Mouse (Mus musculus): ENCODE data around the gene Ralgds. TPM values are rescaled to one million over a fixed set of nuclear protein-coding genes. Genes with fewer than 3 reads are reported as not detected.

Gene Ralgds
- polyA plus RNA-seq, 1 experiment = 24.2 TPM

DNA sequence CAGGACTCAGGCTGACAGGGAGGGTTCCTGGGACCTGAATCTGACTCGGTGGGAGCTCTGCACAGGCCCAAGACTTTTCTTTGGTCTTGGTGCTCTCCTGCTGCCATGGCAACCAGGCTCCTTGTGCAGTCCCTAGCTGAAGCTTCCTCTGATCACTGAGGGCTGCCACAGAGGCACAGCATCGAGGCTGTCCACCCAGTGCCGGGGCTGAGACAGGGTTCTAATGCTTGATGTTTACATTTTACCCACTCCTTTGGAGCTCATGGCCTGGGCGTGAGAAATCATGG, 24.7 kb downstream of the Ralgds start:
- TF ChIP-seq MYOD1 (IDR thresholded peaks at IDR 0.05; ENCODE audit: control insufficient read depth in 1 of 3, insufficient read length in 2 of 3, low read depth in 2 of 3) = no peak
- no peak for TF ChIP-seq POLR2A (IDR thresholded peaks at IDR 0.05; ENCODE audit: insufficient read length, low read depth)
- TF ChIP-seq MAX (IDR thresholded peaks at IDR 0.05; ENCODE audit: low read depth) = no peak
- TF ChIP-seq SRF (IDR thresholded peaks at IDR 0.05; ENCODE audit: control insufficient read depth, insufficient read length, low read depth) = no peak
- TF ChIP-seq POLR2AphosphoS2 (IDR thresholded peaks at IDR 0.05; ENCODE audit: insufficient read length, low read depth) = no peak
- TF ChIP-seq TCF3 (IDR thresholded peaks at IDR 0.05; ENCODE audit: insufficient read length, low read depth) = no peak
- TF ChIP-seq MYOG (IDR thresholded peaks at IDR 0.05; ENCODE audit: control insufficient read depth in 1 of 3, insufficient read depth in 1 of 3, insufficient read length in 2 of 3, low read depth in 2 of 3) = no peak
- TF ChIP-seq CEBPB (IDR thresholded peaks at IDR 0.05; ENCODE audit: insufficient read depth, poor library complexity, severe bottlenecking) = no peak
- Histone ChIP-seq H3K27me3 (ENCODE audit: control insufficient read depth, insufficient read depth, insufficient read length) (no peaks in the 10 kb centered on the region), H3K4me2 (ENCODE audit: low read depth) (no peak overlapping the region), H3K79me2 (ENCODE audit: control insufficient read depth, insufficient read depth) (no peaks in the 10 kb centered on the region), H3K36me3 (ENCODE audit: control insufficient read depth, insufficient read depth) (no peaks in the 10 kb centered on the region), H3ac (ENCODE audit: control insufficient read depth, insufficient read length) (no peak overlapping the region), H3K4me3 (no peak overlapping the region)

DNA sequence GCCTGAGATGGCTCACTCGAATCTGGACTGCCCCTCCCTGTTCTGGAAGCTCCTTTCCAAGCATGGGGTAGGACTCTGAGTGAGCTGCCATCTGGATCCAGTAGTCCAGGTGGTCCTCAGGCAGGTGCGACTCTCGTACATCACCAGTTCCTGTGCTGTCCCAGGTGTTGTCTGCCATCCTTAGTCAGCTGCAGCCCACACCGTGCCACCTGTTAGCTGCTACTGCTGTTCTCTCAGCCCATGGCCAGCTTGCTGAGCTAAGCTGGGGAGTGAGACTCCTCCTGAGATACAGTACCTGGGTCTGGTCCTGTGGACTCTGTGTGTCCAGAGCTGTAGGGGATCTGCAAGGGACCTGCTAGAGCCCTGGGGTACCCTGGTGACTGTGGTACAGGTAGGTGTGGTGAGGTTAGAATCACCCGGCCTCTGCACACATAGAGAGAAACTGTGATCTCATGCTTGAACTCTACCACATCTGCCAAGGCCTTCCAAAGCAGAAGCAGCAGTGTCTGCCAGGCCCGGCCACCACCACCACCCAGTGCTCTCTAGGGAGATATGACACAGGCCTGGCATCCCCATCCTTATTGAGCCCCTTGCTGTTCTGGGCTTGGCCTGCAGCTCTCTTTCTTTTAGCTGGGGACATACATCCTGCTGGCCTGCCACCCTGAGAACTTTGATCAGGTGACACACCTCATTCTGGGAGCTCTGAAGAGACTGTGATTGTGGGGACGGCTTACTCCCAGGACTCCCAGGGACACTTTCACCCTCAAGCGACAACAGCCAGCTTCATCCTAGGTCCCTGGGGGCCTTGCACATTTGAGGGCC, 25.3 kb downstream of the Ralgds start:
- no peaks in the 10 kb centered on the region for H3K79me2 ChIP-seq (ENCODE audit: control insufficient read depth, insufficient read depth)
- no peaks in the 10 kb centered on the region for H3K27me3 ChIP-seq (ENCODE audit: control insufficient read depth, insufficient read depth, insufficient read length)
- H3K4me2 ChIP-seq (ENCODE audit: low read depth) = peak overlapping the region; percentile 73
- no peak overlapping the region for H3K4me3 ChIP-seq
- no peaks in the 10 kb centered on the region for H3K36me3 ChIP-seq (ENCODE audit: control insufficient read depth, insufficient read depth)
- no peak overlapping the region for H3ac ChIP-seq (ENCODE audit: control insufficient read depth, insufficient read length)
- TF ChIP-seq TCF3 (IDR thresholded peaks at IDR 0.05; ENCODE audit: insufficient read length, low read depth) (no peak), E2F4 (IDR thresholded peaks at IDR 0.05; ENCODE audit: insufficient read depth) (no peak), SRF (IDR thresholded peaks at IDR 0.05; ENCODE audit: control insufficient read depth, insufficient read length, low read depth) (no peak), TCF12 (IDR thresholded peaks at IDR 0.05; ENCODE audit: insufficient read depth, poor library complexity, severe bottlenecking) (no peak), POLR2A (IDR thresholded peaks at IDR 0.05; ENCODE audit: insufficient read length, low read depth) (no peak), MYOD1 (IDR thresholded peaks at IDR 0.05; ENCODE audit: control insufficient read depth in 1 of 3, insufficient read length in 2 of 3, low read depth in 2 of 3) (peak in 2 of 3 experiments; percentile 46 to 74), POLR2AphosphoS2 (IDR thresholded peaks at IDR 0.05; ENCODE audit: insufficient read length, low read depth) (no peak), CEBPB (IDR thresholded peaks at IDR 0.05; ENCODE audit: insufficient read depth, poor library complexity, severe bottlenecking) (no peak), MYOG (IDR thresholded peaks at IDR 0.05; ENCODE audit: control insufficient read depth in 1 of 3, insufficient read depth in 1 of 3, insufficient read length in 2 of 3, low read depth in 2 of 3) (peak in 2 of 3 experiments; percentile 23 to 65), MAX (IDR thresholded peaks at IDR 0.05; ENCODE audit: low read depth) (no peak), REST (IDR thresholded peaks at IDR 0.05; ENCODE audit: insufficient read depth, insufficient read length) (no peak), USF1 (IDR thresholded peaks at IDR 0.05; ENCODE audit: low read depth) (no peak)

DNA sequence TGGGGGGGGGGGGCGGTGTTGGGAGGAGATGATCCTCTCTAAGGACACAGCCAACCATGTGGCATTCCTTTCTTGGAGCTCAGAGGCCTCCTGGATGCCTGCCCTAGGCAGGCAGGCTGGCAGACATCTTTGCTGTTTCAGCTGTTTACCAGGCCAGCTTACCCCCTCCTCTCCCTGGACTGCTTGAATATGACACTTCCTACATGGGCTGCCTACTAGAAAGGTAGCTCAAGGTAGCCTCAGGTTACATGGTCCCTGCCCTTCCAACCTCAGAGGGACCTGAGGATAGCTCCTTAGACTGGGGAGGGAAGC, 25.8 kb downstream of the Ralgds start:
- Histone ChIP-seq H3K27me3 (ENCODE audit: control insufficient read depth, insufficient read depth, insufficient read length) (no peaks in the 10 kb centered on the region), H3K4me3 (no peak overlapping the region), H3K79me2 (ENCODE audit: control insufficient read depth, insufficient read depth) (no peaks in the 10 kb centered on the region), H3K4me2 (ENCODE audit: low read depth) (peak overlapping the region; percentile 73), H3K36me3 (ENCODE audit: control insufficient read depth, insufficient read depth) (no peaks in the 10 kb centered on the region), H3ac (ENCODE audit: control insufficient read depth, insufficient read length) (no peak overlapping the region)
- no peak for TF ChIP-seq E2F4 (IDR thresholded peaks at IDR 0.05; ENCODE audit: insufficient read depth)
- TF ChIP-seq MYOG (IDR thresholded peaks at IDR 0.05; ENCODE audit: control insufficient read depth in 1 of 3, insufficient read depth in 1 of 3, insufficient read length in 2 of 3, low read depth in 2 of 3) = peak in 1 of 3 experiments; percentile 55
- no peak for TF ChIP-seq POLR2AphosphoS2 (IDR thresholded peaks at IDR 0.05; ENCODE audit: insufficient read length, low read depth)
- TF ChIP-seq MAX (IDR thresholded peaks at IDR 0.05; ENCODE audit: low read depth) = no peak
- TF ChIP-seq TCF3 (IDR thresholded peaks at IDR 0.05; ENCODE audit: insufficient read length, low read depth) = no peak
- peak in 2 of 3 experiments; percentile 36 to 79 for TF ChIP-seq MYOD1 (IDR thresholded peaks at IDR 0.05; ENCODE audit: control insufficient read depth in 1 of 3, insufficient read length in 2 of 3, low read depth in 2 of 3)
- TF ChIP-seq CEBPB (IDR thresholded peaks at IDR 0.05; ENCODE audit: insufficient read depth, poor library complexity, severe bottlenecking) = no peak

DNA sequence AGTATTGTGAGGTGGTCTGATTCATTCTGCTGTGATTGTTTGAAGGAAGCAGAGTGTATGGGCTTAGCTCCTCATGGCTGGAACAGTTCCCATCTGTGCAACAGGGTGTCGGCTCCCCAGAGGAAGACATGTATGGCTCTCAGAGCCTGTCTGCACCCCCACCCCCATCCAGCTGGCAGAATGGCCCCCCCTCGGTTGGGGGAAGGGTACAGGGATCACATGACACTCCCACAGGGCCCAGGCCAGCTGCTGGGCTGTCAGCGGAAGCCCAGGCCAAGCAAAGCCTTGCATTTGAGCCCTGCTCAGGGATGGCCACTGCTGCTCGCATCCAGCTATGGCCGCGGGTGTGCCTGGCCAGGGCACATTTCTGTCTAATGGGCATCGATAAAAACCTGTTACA, 26.3 kb downstream of the Ralgds start:
- Histone ChIP-seq H3K4me2 (ENCODE audit: low read depth) (peak overlapping the region; percentile 73), H3K27me3 (ENCODE audit: control insufficient read depth, insufficient read depth, insufficient read length) (no peaks in the 10 kb centered on the region), H3K36me3 (ENCODE audit: control insufficient read depth, insufficient read depth) (no peaks in the 10 kb centered on the region), H3ac (ENCODE audit: control insufficient read depth, insufficient read length) (no peak overlapping the region), H3K4me3 (no peak overlapping the region), H3K79me2 (ENCODE audit: control insufficient read depth, insufficient read depth) (no peaks in the 10 kb centered on the region)
- TF ChIP-seq MYOG (IDR thresholded peaks at IDR 0.05; ENCODE audit: control insufficient read depth in 1 of 3, insufficient read depth in 1 of 3, insufficient read length in 2 of 3, low read depth in 2 of 3) = peak; percentile 77 to 99 (median 97)
- TF ChIP-seq POLR2A (IDR thresholded peaks at IDR 0.05; ENCODE audit: insufficient read length, low read depth) = peak; percentile 66
- TF ChIP-seq TCF12 (IDR thresholded peaks at IDR 0.05; ENCODE audit: insufficient read depth, poor library complexity, severe bottlenecking) = peak; percentile 96
- TF ChIP-seq POLR2AphosphoS2 (IDR thresholded peaks at IDR 0.05; ENCODE audit: insufficient read length, low read depth) = peak; percentile 64
- no peak for TF ChIP-seq E2F4 (IDR thresholded peaks at IDR 0.05; ENCODE audit: insufficient read depth)
- TF ChIP-seq TCF3 (IDR thresholded peaks at IDR 0.05; ENCODE audit: insufficient read length, low read depth) = peak; percentile 66
- no peak for TF ChIP-seq REST (IDR thresholded peaks at IDR 0.05; ENCODE audit: insufficient read depth, insufficient read length)
- no peak for TF ChIP-seq MAX (IDR thresholded peaks at IDR 0.05; ENCODE audit: low read depth)
- TF ChIP-seq MYOD1 (IDR thresholded peaks at IDR 0.05; ENCODE audit: control insufficient read depth in 1 of 3, insufficient read length in 2 of 3, low read depth in 2 of 3) = peak; percentile 42 to 98 (median 95)
- TF ChIP-seq USF1 (IDR thresholded peaks at IDR 0.05; ENCODE audit: low read depth) = peak; percentile 91
- TF ChIP-seq SRF (IDR thresholded peaks at IDR 0.05; ENCODE audit: control insufficient read depth, insufficient read length, low read depth) = peak; percentile 83
- TF ChIP-seq CEBPB (IDR thresholded peaks at IDR 0.05; ENCODE audit: insufficient read depth, poor library complexity, severe bottlenecking) = no peak

Data from myocyte (in vitro differentiated cells).